Mouse (Mus musculus) left cerebral cortex, postnatal 36 days (tissue): Measurements from ENCODE around the gene Rph3a. TPM values are rescaled to one million over a fixed set of nuclear protein-coding genes. Genes with fewer than 3 reads are reported as not detected.

Source experiments
- total RNA-seq, 2 experiments: library from RNA; stranded (reverse); gene quantifications; 2 replicates each; pipeline ENCODE4 v1.2.3; 2021

The Rph3a gene
- total RNA-seq, 2 experiments from 2014 or later = 304 to 358 TPM

Other genes with a start within 250 kb of the Rph3a start
- not detected for gene Oas3, start 232.4 kb downstream of the Rph3a start, total RNA-seq
- gene Oas1e, start 214.6 kb downstream of the Rph3a start, total RNA-seq = not detected
- 1 to 10 TPM in 1 of 2 experiments, under 1 TPM in 1; 0.91 to 1.9 TPM for gene Oas1c, start 197.6 kb downstream of the Rph3a start, total RNA-seq
- not detected for gene Oas1f, start 162.7 kb downstream of the Rph3a start, total RNA-seq
- not detected for gene Oas1h, start 148.7 kb downstream of the Rph3a start, total RNA-seq
- under 1 TPM in 1 of 2 experiments, not detected in 1; 0.54 TPM for gene Oas1g, start 122.5 kb downstream of the Rph3a start, total RNA-seq
- gene Oas1a, start 102.6 kb downstream of the Rph3a start, total RNA-seq = under 1 TPM in 1 of 2 experiments, not detected in 1; 0.17 TPM
- gene Oas1d, start 95.6 kb downstream of the Rph3a start, total RNA-seq = not detected
- 10 to 100 TPM; 93.7 to 99.3 TPM for gene Ptpn11, start 181.3 kb upstream of the Rph3a start, total RNA-seq
- gene Rpl6, start 194.4 kb upstream of the Rph3a start, total RNA-seq = 100 to 1,000 TPM; 401 to 441 TPM
- gene Hectd4, start 210.1 kb upstream of the Rph3a start, total RNA-seq = 100 to 1,000 TPM; 180 to 207 TPM